Comparison of ENCODE assay signal across 11 mouse cellular contexts in genomic region chr4:107387038-107387437, GRCm38 (mm10). TPM values are rescaled to one million over a fixed set of nuclear protein-coding genes. Genes with fewer than 3 reads are reported as not detected.
A peak's percentile ranks its signal among the peaks of the same experiment; 100 is the strongest.
DNase-seq lines count a peak whose midpoint lies in the region; ATAC-seq and TF ChIP-seq lines count a peak whose summit lies in the region.
"Had no signal": no experiment of that assay in that cellular context is flagged by ENCODE, and none has a peak within 500 bp of the region (broad histone marks: within the 10 kb centered on the region; RNA-seq: fewer than 3 reads in every experiment).

No protein-coding gene starts in this region.

- no peaks in the 10 kb centered on the region for H3K9me3 ChIP-seq in hindbrain, embryonic 16.5 days (ENCODE audit: control insufficient read depth, low read length)
- H3K9me3 ChIP-seq in hindbrain, embryonic 12.5 days (replicated peaks) = no peaks in the 10 kb centered on the region
- H3K9me3 ChIP-seq: embryonic facial prominence, embryonic 15.5 days; G1E; limb, embryonic 13.5 days had no signal

- WGBS in hindbrain, embryonic 16.5 days = 75% methylated on average over 4 of the region's 4 CpGs
- WGBS in hindbrain, embryonic 12.5 days = over 99% methylated on average over 4 of the region's 4 CpGs
- WGBS in lung, adult 2 months = 85% methylated on average over 4 of the region's 4 CpGs

- peak; percentile 75; the same call in 1 of the 2 replicates for ATAC-seq in hindbrain, embryonic 16.5 days
- no peak for ATAC-seq in hindbrain, embryonic 12.5 days (ENCODE audit: low FRiP score)
- no peak for ATAC-seq in activated CD4-positive, CD25-positive, alpha-beta regulatory T cell, adult 4 months

- no peaks in the 10 kb centered on the region for H3K27me3 ChIP-seq in hindbrain, embryonic 16.5 days (replicated peaks; ENCODE audit: control insufficient read depth, insufficient read depth, low read length)
- no peaks in the 10 kb centered on the region for H3K27me3 ChIP-seq in hindbrain, embryonic 12.5 days
- H3K27me3 ChIP-seq: embryonic facial prominence, embryonic 15.5 days; limb, embryonic 13.5 days had no signal

- H3K9ac ChIP-seq in hindbrain, embryonic 16.5 days (ENCODE audit: low read depth, low read length) = no peak overlapping the region
- H3K9ac ChIP-seq in hindbrain, embryonic 12.5 days = no peak overlapping the region
- H3K9ac ChIP-seq: embryonic facial prominence, embryonic 15.5 days; limb, embryonic 13.5 days had no signal

- peak overlapping the region; percentile 39; the same call in 1 of the 2 replicates for H3K27ac ChIP-seq in hindbrain, embryonic 16.5 days (ENCODE audit: low read depth, low read length)
- H3K27ac ChIP-seq in hindbrain, embryonic 12.5 days = no peak overlapping the region
- H3K27ac ChIP-seq: embryonic facial prominence, embryonic 15.5 days; limb, embryonic 13.5 days had no signal

- peaks cover 8% of the 10 kb centered on the region for H3K36me3 ChIP-seq in hindbrain, embryonic 16.5 days (ENCODE audit: control insufficient read depth, insufficient read depth, low read length)
- H3K36me3 ChIP-seq in hindbrain, embryonic 12.5 days = peaks cover 49% of the 10 kb centered on the region

- H3K4me2 ChIP-seq in hindbrain, embryonic 16.5 days (ENCODE audit: low read length) = no peak overlapping the region
- H3K4me2 ChIP-seq in hindbrain, embryonic 12.5 days (replicated peaks) = no peak overlapping the region
- H3K4me2 ChIP-seq: embryonic facial prominence, embryonic 15.5 days; limb, embryonic 13.5 days; midbrain, embryonic 11.5 days had no signal

- no peaks in the 10 kb centered on the region; the same call in 1 of the 2 replicates for H3K4me1 ChIP-seq in hindbrain, embryonic 16.5 days (ENCODE audit: control insufficient read depth, insufficient read depth, low read depth, low read length)
- H3K4me1 ChIP-seq in hindbrain, embryonic 12.5 days = no peaks in the 10 kb centered on the region
- no peaks in the 10 kb centered on the region for H3K4me1 ChIP-seq in lung, adult 2 months (ENCODE audit: control insufficient read depth, insufficient read depth, low read length)
- H3K4me1 ChIP-seq: embryonic facial prominence, embryonic 15.5 days; limb, embryonic 13.5 days had no signal

- no peak for TF ChIP-seq CTCF in lung, adult 2 months (IDR thresholded peaks at IDR 0.05; ENCODE audit: insufficient read depth, low read length)

- TF ChIP-seq POLR2A in lung, adult 2 months (IDR thresholded peaks at IDR 0.05; ENCODE audit: borderline replicate concordance, extremely low read depth, low read depth, low read length) = no peak

- H3K4me3 ChIP-seq in hindbrain, embryonic 16.5 days (ENCODE audit: low read length) = no peak overlapping the region
- H3K4me3 ChIP-seq in hindbrain, embryonic 12.5 days = no peak overlapping the region
- no peak overlapping the region for H3K4me3 ChIP-seq in lung, adult 2 months (replicated peaks; ENCODE audit: extremely low read depth, low read depth, low read length)
- H3K4me3 ChIP-seq: embryonic facial prominence, embryonic 15.5 days; limb, embryonic 13.5 days had no signal

- DNase-seq in lung, postnatal 36 days = peak; percentile 10
- DNase-seq in lung, adult 2 months = no peak
- DNase-seq in cerebellum, postnatal 14 days = peak; percentile 70 to 86
- DNase-seq in skeletal muscle tissue, adult 2 months (ENCODE audit: low read depth, low spot score) = peak; percentile 35

RNA-seq across cellular contexts. Expression of gene Ndc1, which starts 19.5 kb away (rescaled TPM):
- 18.2 and 21.1 TPM in 2 replicates for polyA plus RNA-seq in hindbrain, embryonic 16.5 days (2015; fragmentation: Nextera tagmentation; extraction: Ambion mirVana)
- polyA plus RNA-seq in hindbrain, embryonic 12.5 days (2016; fragmentation: Nextera tagmentation; extraction: Ambion mirVana) = 28.7 and 28.8 TPM in 2 replicates
- 7.8 and 9.9 TPM in 2 replicates for polyA plus RNA-seq in lung, adult 2 months (2012; rRNA removed)
- 1 to 10 TPM; 7.0 TPM for polyA plus RNA-seq in activated CD4-positive, CD25-positive, alpha-beta regulatory T cell, adult 4 months (2017; shearing (Covaris generic))

RNA-seq across cellular contexts. Expression of gene Glis1, which starts 47.4 kb away (rescaled TPM):
- 1.3 and 2.4 TPM in 2 replicates for polyA plus RNA-seq in hindbrain, embryonic 16.5 days (2015; fragmentation: Nextera tagmentation; extraction: Ambion mirVana)
- 5.9 and 8.9 TPM in 2 replicates for polyA plus RNA-seq in hindbrain, embryonic 12.5 days (2016; fragmentation: Nextera tagmentation; extraction: Ambion mirVana)
- 0.33 and 0.78 TPM in 2 replicates for polyA plus RNA-seq in lung, adult 2 months (2012; rRNA removed)
- polyA plus RNA-seq in activated CD4-positive, CD25-positive, alpha-beta regulatory T cell, adult 4 months (2017; shearing (Covaris generic)) = not detected
